Mouse (Mus musculus): ENCODE measurements around the gene Acy3. TPM values are rescaled to one million over a fixed set of nuclear protein-coding genes. Genes with fewer than 3 reads are reported as not detected.

Acy3 gene
- 9.9 TPM in 2 replicates for polyA plus RNA-seq (2015; fragmentation: Nextera tagmentation; extraction: Ambion mirVana)

GRCm38 (mm10) chr19:3986334-3986733 is at the start of gene Acy3:
Gene Acy3 (plus strand): TSS chr19:3986570.
- Histone ChIP-seq H3K27ac (replicated peaks) (peak within 1 kb of the TSS; percentile 77), H3K9ac (ENCODE audit: low read length) (peak within 1 kb of the TSS; percentile 49), H3K4me2 (replicated peaks; ENCODE audit: low read depth) (peak within 1 kb of the TSS; percentile 0), H3K4me3 (ENCODE audit: low read depth, low read length) (no peak within 1 kb of the TSS), H3K9me3 (ENCODE audit: control insufficient read depth, low read length) (no peaks in the 10 kb centered on the region), H3K36me3 (ENCODE audit: control insufficient read depth, insufficient read depth, low read length) (no peaks in the 10 kb centered on the region), H3K4me1 (replicated peaks; ENCODE audit: control insufficient read depth, insufficient read depth) (peaks cover 5% of the 10 kb centered on the region; the same call in 1 of the 2 replicates), H3K27me3 (ENCODE audit: control insufficient read depth, insufficient read depth, low read length) (no peaks in the 10 kb centered on the region)
- DNase-seq (ENCODE audit: low spot score) = peak; percentile 91
- ATAC-seq (ENCODE audit: low FRiP score, low TSS enrichment) = peak; percentile 86
- WGBS = 5% methylated on average over 8 of the region's 8 CpGs
- no peak for TF ChIP-seq EP300 (optimal IDR thresholded peaks at IDR 0.05)

GRCm38 (mm10) chr19:3942315-3942714 is 44.1 kb upstream of the Acy3 start:
- TF ChIP-seq CTCF (IDR thresholded peaks at IDR 0.05; ENCODE audit: low read depth) = no peak
- no peak for TF ChIP-seq EP300 (optimal IDR thresholded peaks at IDR 0.05)
- Histone ChIP-seq H3K4me1 (replicated peaks; ENCODE audit: control insufficient read depth, insufficient read depth) (no peaks in the 10 kb centered on the region), H3K4me2 (replicated peaks; ENCODE audit: low read depth) (no peak overlapping the region), H3K9me3 (ENCODE audit: control insufficient read depth, low read length) (no peaks in the 10 kb centered on the region), H3K36me3 (ENCODE audit: control insufficient read depth, insufficient read depth, low read length) (no peaks in the 10 kb centered on the region), H3K9ac (ENCODE audit: low read length) (no peak overlapping the region), H3K27ac (replicated peaks) (no peak overlapping the region), H3K4me3 (ENCODE audit: low read depth, low read length) (no peak overlapping the region), H3K27me3 (ENCODE audit: control insufficient read depth, insufficient read depth, low read length) (no peaks in the 10 kb centered on the region)
- WGBS = 69% methylated on average over 6 of the region's 7 CpGs
- ATAC-seq (ENCODE audit: low FRiP score, low TSS enrichment) (peak; percentile 78), DNase-seq (ENCODE audit: low spot score) (peak; percentile 58)

GRCm38 (mm10) chr19:3942986-3943735 is 43.2 kb upstream of the Acy3 start:
- no peak overlapping the region for H3K9ac ChIP-seq (ENCODE audit: low read length)
- TF ChIP-seq CTCF (IDR thresholded peaks at IDR 0.05; ENCODE audit: low read depth) = no peak
- TF ChIP-seq EP300 (optimal IDR thresholded peaks at IDR 0.05) = no peak
- H3K4me3 ChIP-seq (ENCODE audit: low read depth, low read length) = no peak overlapping the region
- DNase-seq (ENCODE audit: low spot score) (peak; percentile 81), ATAC-seq (ENCODE audit: low FRiP score, low TSS enrichment) (peak; percentile 81)
- no peak overlapping the region for H3K27ac ChIP-seq (replicated peaks)
- peak overlapping the region; percentile 37 for H3K4me2 ChIP-seq (replicated peaks; ENCODE audit: low read depth)
- WGBS = 20% methylated on average over 27 of the region's 27 CpGs
- no peaks in the 10 kb centered on the region for H3K4me1 ChIP-seq (replicated peaks; ENCODE audit: control insufficient read depth, insufficient read depth)
- no peaks in the 10 kb centered on the region for H3K9me3 ChIP-seq (ENCODE audit: control insufficient read depth, low read length)
- no peaks in the 10 kb centered on the region for H3K36me3 ChIP-seq (ENCODE audit: control insufficient read depth, insufficient read depth, low read length)
- H3K27me3 ChIP-seq (ENCODE audit: control insufficient read depth, insufficient read depth, low read length) = no peaks in the 10 kb centered on the region

GRCm38 (mm10) chr19:3945872-3946564 is 40.4 kb upstream of the Acy3 start:
- Histone ChIP-seq H3K27me3 (ENCODE audit: control insufficient read depth, insufficient read depth, low read length) (no peaks in the 10 kb centered on the region), H3K9ac (ENCODE audit: low read length) (no peak overlapping the region), H3K27ac (replicated peaks) (no peak overlapping the region), H3K4me2 (replicated peaks; ENCODE audit: low read depth) (no peak overlapping the region), H3K4me3 (ENCODE audit: low read depth, low read length) (no peak overlapping the region), H3K36me3 (ENCODE audit: control insufficient read depth, insufficient read depth, low read length) (no peaks in the 10 kb centered on the region), H3K4me1 (replicated peaks; ENCODE audit: control insufficient read depth, insufficient read depth) (no peaks in the 10 kb centered on the region), H3K9me3 (ENCODE audit: control insufficient read depth, low read length) (no peaks in the 10 kb centered on the region)
- ATAC-seq (ENCODE audit: low FRiP score, low TSS enrichment) (no peak), DNase-seq (ENCODE audit: low spot score) (peak; percentile 55)
- TF ChIP-seq CTCF (IDR thresholded peaks at IDR 0.05; ENCODE audit: low read depth) (no peak), EP300 (optimal IDR thresholded peaks at IDR 0.05) (no peak)
- WGBS = 29% methylated on average over 10 of the region's 10 CpGs

- WGBS = 16% methylated on average over 2 of the region's 2 CpGs
- no peaks in the 10 kb centered on the region for H3K4me1 ChIP-seq (replicated peaks; ENCODE audit: control insufficient read depth, insufficient read depth)
- no peaks in the 10 kb centered on the region for H3K27me3 ChIP-seq (ENCODE audit: control insufficient read depth, insufficient read depth, low read length)
- no peak overlapping the region for H3K4me3 ChIP-seq (ENCODE audit: low read depth, low read length)
- H3K9me3 ChIP-seq (ENCODE audit: control insufficient read depth, low read length) = no peaks in the 10 kb centered on the region
- no peak overlapping the region for H3K9ac ChIP-seq (ENCODE audit: low read length)
- H3K36me3 ChIP-seq (ENCODE audit: control insufficient read depth, insufficient read depth, low read length) = no peaks in the 10 kb centered on the region
- peak; percentile 70 for DNase-seq (ENCODE audit: low spot score)
- H3K4me2 ChIP-seq (replicated peaks; ENCODE audit: low read depth) = no peak overlapping the region
- no peak overlapping the region for H3K27ac ChIP-seq (replicated peaks)
- no peak for TF ChIP-seq EP300 (optimal IDR thresholded peaks at IDR 0.05)
- TF ChIP-seq CTCF (IDR thresholded peaks at IDR 0.05; ENCODE audit: low read depth) = peak; percentile 97
- 0 out of 2 replicates have a peak, but pooled peaks have one; percentile 47 for ATAC-seq (ENCODE audit: low FRiP score, low TSS enrichment)
Observed at GRCm38 (mm10) chr19:3946715-3947114, 39.7 kb upstream of the Acy3 start.

GRCm38 (mm10) chr19:3947813-3948212 is 38.6 kb upstream of the Acy3 start:
- Histone ChIP-seq H3K27me3 (ENCODE audit: control insufficient read depth, insufficient read depth, low read length) (no peaks in the 10 kb centered on the region), H3K4me2 (replicated peaks; ENCODE audit: low read depth) (no peak overlapping the region), H3K4me3 (ENCODE audit: low read depth, low read length) (no peak overlapping the region), H3K9me3 (ENCODE audit: control insufficient read depth, low read length) (no peaks in the 10 kb centered on the region), H3K4me1 (replicated peaks; ENCODE audit: control insufficient read depth, insufficient read depth) (no peaks in the 10 kb centered on the region), H3K36me3 (ENCODE audit: control insufficient read depth, insufficient read depth, low read length) (no peaks in the 10 kb centered on the region), H3K27ac (replicated peaks) (no peak overlapping the region), H3K9ac (ENCODE audit: low read length) (no peak overlapping the region)
- no peak for ATAC-seq (ENCODE audit: low FRiP score, low TSS enrichment)
- 74% methylated on average over 3 of the region's 3 CpGs for WGBS
- TF ChIP-seq CTCF (IDR thresholded peaks at IDR 0.05; ENCODE audit: low read depth) = no peak
- TF ChIP-seq EP300 (optimal IDR thresholded peaks at IDR 0.05) = no peak
- DNase-seq (ENCODE audit: low spot score) = no peak

Measured in stomach, postnatal 0 days (tissue).